In genomic region chr17:79043705-79044104, GRCm38 (mm10) we compare ENCODE assay signal across 27 mouse cellular contexts. TPM values are rescaled to one million over a fixed set of nuclear protein-coding genes. Genes with fewer than 3 reads are reported as not detected.
DNase-seq lines count a peak whose midpoint lies in the region; ATAC-seq lines count a peak whose summit lies in the region.
"Had no signal": no experiment of that assay in that cellular context is flagged by ENCODE, and none has a peak within 500 bp of the region (broad histone marks: within the 10 kb centered on the region; RNA-seq: fewer than 3 reads in every experiment).

No protein-coding gene starts in this region.

- H3K4me3 ChIP-seq in forebrain, embryonic 12.5 days (replicated peaks): no peak overlapping the region
- no peak overlapping the region for H3K4me3 ChIP-seq in midbrain, embryonic 15.5 days
- H3K4me3 ChIP-seq: forebrain, embryonic 10.5 days; gastrocnemius, adult 2 months; heart, adult 2 months; hindbrain, embryonic 10.5 days; hindbrain, embryonic 13.5 days had no signal

- H3K36me3 ChIP-seq in forebrain, embryonic 12.5 days (replicated peaks): no peaks in the 10 kb centered on the region
- H3K36me3 ChIP-seq in midbrain, embryonic 15.5 days (replicated peaks): no peaks in the 10 kb centered on the region
- H3K36me3 ChIP-seq: forebrain, embryonic 10.5 days; G1E; hindbrain, embryonic 10.5 days; hindbrain, embryonic 13.5 days had no signal

- no peak overlapping the region for H3K4me2 ChIP-seq in forebrain, embryonic 12.5 days
- H3K4me2 ChIP-seq in midbrain, embryonic 15.5 days: no peak overlapping the region
- H3K4me2 ChIP-seq: heart, embryonic 11.5 days; hindbrain, embryonic 13.5 days had no signal

- H3K9me3 ChIP-seq in forebrain, embryonic 12.5 days: no peaks in the 10 kb centered on the region
- no peaks in the 10 kb centered on the region for H3K9me3 ChIP-seq in midbrain, embryonic 15.5 days
- H3K9me3 ChIP-seq: forebrain, embryonic 10.5 days; G1E; hindbrain, embryonic 10.5 days; hindbrain, embryonic 13.5 days had no signal

- H3K4me1 ChIP-seq in forebrain, embryonic 12.5 days: no peaks in the 10 kb centered on the region
- H3K4me1 ChIP-seq in midbrain, embryonic 15.5 days: no peaks in the 10 kb centered on the region
- H3K4me1 ChIP-seq: forebrain, embryonic 10.5 days; hindbrain, embryonic 10.5 days; hindbrain, embryonic 13.5 days had no signal

- ATAC-seq in granulocyte monocyte progenitor cell, adult 5-6 weeks (replicated peaks; ENCODE audit: poor library complexity, severe bottlenecking): peak; percentile 52
- ATAC-seq in megakaryocyte, adult 5-6 weeks (ENCODE audit: poor library complexity, severe bottlenecking): peak; percentile 59
- ATAC-seq in forebrain, embryonic 12.5 days (ENCODE audit: low FRiP score): no peak
- no peak for ATAC-seq in midbrain, embryonic 15.5 days (replicated peaks)
- ATAC-seq: forebrain, embryonic 14.5 days; forebrain, postnatal 0 days; hindbrain, embryonic 16.5 days; intestine, postnatal 0 days; Patski had no signal

- peak; percentile 27 for DNase-seq in CD4-positive helper T cell, adult 2 months (ENCODE audit: low read depth, low spot score)
- no peak for DNase-seq in cerebellum, adult 11-12 months
- DNase-seq: adrenal gland, postnatal 36 days; cerebellum, adult 2 months; cerebellum, adult 9-11 months; cerebellum, postnatal 25 days; embryo, embryonic 11 days; forebrain, postnatal 0 days; gastrocnemius, adult 2 months; gastrocnemius, postnatal 14 days; heart, adult 2 months; heart, postnatal 36 days; kidney, adult 2 months had no signal

- no peak overlapping the region for H3K9ac ChIP-seq in forebrain, embryonic 12.5 days
- H3K9ac ChIP-seq in midbrain, embryonic 15.5 days: no peak overlapping the region
- H3K9ac ChIP-seq: forebrain, postnatal 0 days; hindbrain, embryonic 13.5 days had no signal

- no peaks in the 10 kb centered on the region for H3K27me3 ChIP-seq in forebrain, embryonic 12.5 days
- H3K27me3 ChIP-seq in midbrain, embryonic 15.5 days (replicated peaks): no peaks in the 10 kb centered on the region
- H3K27me3 ChIP-seq: CH12.LX; hindbrain, embryonic 13.5 days; Patski had no signal

- H3K27ac ChIP-seq in forebrain, embryonic 12.5 days: no peak overlapping the region
- no peak overlapping the region for H3K27ac ChIP-seq in midbrain, embryonic 15.5 days
- H3K27ac ChIP-seq: forebrain, embryonic 10.5 days; gastrocnemius, adult 2 months; heart, adult 2 months; hindbrain, embryonic 10.5 days; hindbrain, embryonic 13.5 days had no signal

- WGBS in forebrain, embryonic 12.5 days: 92% methylated on average over 2 of the region's 2 CpGs
- WGBS in midbrain, embryonic 15.5 days: 95% methylated on average over 2 of the region's 2 CpGs

RNA-seq across cellular contexts. Expression of gene Qpct, which starts 8.0 kb away (rescaled TPM):
- total RNA-seq in granulocyte monocyte progenitor cell, adult 5-6 weeks (2014; fragmentation: Nextera tagmentation): 1.1 and 4.3 TPM in 2 replicates
- 0.21 and 1.6 TPM in 2 replicates for total RNA-seq in granulocyte monocyte progenitor cell, adult 5-6 weeks (2017)
- total RNA-seq in megakaryocyte, adult 5-6 weeks (2015): 21.0 and 23.9 TPM in 2 replicates
- 20.0 and 21.0 TPM in 2 replicates for total RNA-seq in megakaryocyte, adult 5-6 weeks (2017)
- polyA plus RNA-seq in forebrain, embryonic 12.5 days (2016; fragmentation: Nextera tagmentation; extraction: Ambion mirVana): 8.8 and 9.4 TPM in 2 replicates
- 17.9 and 19.7 TPM in 2 replicates for polyA plus RNA-seq in midbrain, embryonic 15.5 days (2015; fragmentation: Nextera tagmentation; extraction: Ambion mirVana)
- total RNA-seq: CH12.LX had no signal
- polyA plus RNA-seq: G1E had no signal

RNA-seq across cellular contexts. Expression of gene Prkd3, which starts 23.1 kb away (rescaled TPM):
- 44.2 and 52.7 TPM in 2 replicates for total RNA-seq in granulocyte monocyte progenitor cell, adult 5-6 weeks (2014; fragmentation: Nextera tagmentation)
- 49.8 and 51.1 TPM in 2 replicates for total RNA-seq in granulocyte monocyte progenitor cell, adult 5-6 weeks (2017)
- 75.6 and 77.9 TPM in 2 replicates for total RNA-seq in megakaryocyte, adult 5-6 weeks (2015)
- 79.1 and 83.0 TPM in 2 replicates for total RNA-seq in megakaryocyte, adult 5-6 weeks (2017)
- 51.0 and 55.2 TPM in 2 replicates for polyA plus RNA-seq in forebrain, embryonic 12.5 days (2016; fragmentation: Nextera tagmentation; extraction: Ambion mirVana)
- polyA plus RNA-seq in midbrain, embryonic 15.5 days (2015; fragmentation: Nextera tagmentation; extraction: Ambion mirVana): 11.2 and 11.8 TPM in 2 replicates
- total RNA-seq: CH12.LX had no signal
- polyA plus RNA-seq: G1E had no signal

Comparison
In these comparisons a context has a peak if more than half of its experiments do, and no peak if none do; other contexts are left out.
1. ATAC-seq: peak in granulocyte monocyte progenitor cell, adult 5-6 weeks (single experiment) and megakaryocyte, adult 5-6 weeks (single experiment); none in forebrain, embryonic 12.5 days (single experiment) and midbrain, embryonic 15.5 days (single experiment).